Mouse (Mus musculus) CD4-positive helper T cell, adult 2 months (primary cell): Measurements from ENCODE around the gene Akap2.

Experiments used
- DNase-seq: peaks from one replicate; pipeline ENCODE4 v3.0.0-alpha.2; 2012; ENCODE audit warnings: low read depth, missing footprints, low spot score

Akap2 gene

GRCm38 (mm10) chr4:57701576-57701975 lies 15.9 kb upstream of the Akap2 start:
- no peak for DNase-seq

DNA sequence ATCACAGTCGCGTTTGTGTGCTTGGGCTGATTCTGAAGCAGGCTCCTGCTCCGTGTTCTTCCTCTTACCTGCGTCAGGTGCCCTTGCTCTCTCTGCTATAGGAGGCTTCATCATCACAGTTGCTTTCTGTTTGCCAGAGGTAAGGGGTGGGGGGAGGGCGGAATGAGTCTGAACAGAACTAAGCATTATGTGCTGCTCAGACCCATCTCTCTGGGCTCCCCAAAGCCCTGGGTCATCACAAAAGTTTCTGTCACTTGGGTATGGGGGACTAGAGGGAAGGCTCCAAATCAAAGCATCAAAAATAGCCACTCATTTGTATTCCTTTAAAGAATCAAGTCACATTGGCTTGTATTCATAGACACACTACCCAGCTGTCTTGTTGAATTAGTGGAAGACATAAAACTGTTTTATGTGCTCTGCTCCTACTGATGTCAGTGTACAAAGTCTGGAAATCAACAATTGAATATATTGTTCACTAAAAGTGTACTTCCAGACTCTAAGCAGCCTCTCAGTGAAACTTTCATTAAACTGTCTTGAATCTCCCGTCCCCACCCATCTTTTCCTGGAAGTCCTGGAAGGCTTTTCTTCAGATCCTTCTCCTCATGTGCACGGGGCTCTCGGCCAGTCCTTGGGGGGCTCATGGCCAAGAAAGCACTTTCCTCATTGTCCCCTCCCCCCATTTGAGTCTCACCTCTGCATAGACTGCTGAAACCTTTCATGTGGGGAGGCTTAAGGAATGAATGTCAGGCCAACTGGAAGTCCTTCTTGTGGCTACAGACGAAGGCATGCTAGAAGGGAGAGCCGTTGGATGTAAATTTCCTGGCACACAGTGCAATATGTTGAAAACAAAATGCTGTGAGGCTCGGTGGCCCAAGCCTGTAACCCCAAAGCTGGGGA lies 13.6 kb upstream of the Akap2 start:
- no peak for DNase-seq

DNA sequence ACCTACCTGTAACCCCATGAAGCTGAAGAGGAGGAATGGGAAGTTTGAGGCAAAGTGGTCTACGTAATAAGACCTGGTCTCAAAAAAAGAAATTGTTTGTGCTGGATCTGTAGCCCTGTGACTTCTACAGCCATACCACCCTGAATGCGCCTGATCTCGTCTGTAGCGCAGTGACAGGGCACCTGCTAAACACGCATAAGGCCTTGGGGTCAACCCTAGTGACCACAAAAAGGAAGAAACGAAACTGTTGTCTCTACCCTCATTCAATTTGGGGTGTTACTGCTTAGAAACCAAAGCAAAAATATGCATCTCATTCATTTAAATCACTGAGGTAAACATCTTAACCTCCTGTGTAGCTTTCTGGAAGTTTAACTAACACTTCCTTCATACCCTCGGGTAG lies 12.9 kb upstream of the Akap2 start:
- DNase-seq, result no peak

- DNase-seq, result no peak
Observed at GRCm38 (mm10) chr4:57715849-57716248, 1.6 kb upstream of the Akap2 start.

DNA sequence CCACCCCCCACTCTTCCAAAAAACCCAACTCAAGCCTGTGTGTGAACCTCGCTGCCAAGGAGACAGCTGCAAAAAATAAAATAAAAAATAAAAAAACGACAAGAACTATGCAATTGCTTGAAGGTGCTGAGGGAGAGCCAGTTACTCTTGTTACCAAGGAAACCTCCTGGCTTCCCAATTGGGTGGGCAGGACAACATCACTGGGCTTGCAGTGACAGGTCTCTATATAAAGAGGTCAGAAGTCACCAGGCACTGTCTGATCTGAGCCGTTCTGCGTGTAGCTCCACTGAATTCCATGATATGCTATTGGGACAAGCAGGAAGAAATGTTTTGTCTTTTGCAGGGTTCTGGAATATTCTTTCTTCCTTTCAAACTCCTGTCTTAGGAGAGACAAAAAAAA lies 722 bp upstream of the Akap2 start:
- DNase-seq, result no peak

- DNase-seq, result no peak
Observed at GRCm38 (mm10) chr4:57719370-57719769, 1.9 kb downstream of the Akap2 start.

- no peak for DNase-seq
Observed at GRCm38 (mm10) chr4:57720869-57721361, 3.5 kb downstream of the Akap2 start.

DNA sequence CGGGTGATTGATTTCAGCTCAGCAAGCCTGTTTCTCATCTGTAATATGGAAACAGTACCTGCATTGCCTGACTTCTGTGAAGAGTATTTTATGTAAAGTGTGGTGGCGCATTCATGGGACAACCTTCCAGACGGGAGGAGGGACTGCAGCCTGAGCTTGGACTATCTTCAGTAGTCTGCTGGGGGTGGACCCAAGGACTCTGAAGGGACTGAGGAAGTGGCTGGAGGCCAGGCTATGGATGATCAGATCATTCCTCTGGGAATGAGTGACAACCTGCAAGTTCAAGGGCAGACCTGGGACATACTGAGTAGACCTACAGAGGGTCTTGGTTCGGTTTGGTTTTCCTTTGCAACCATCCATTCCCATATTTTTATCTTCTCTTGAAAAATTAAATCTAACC lies 4.8 kb downstream of the Akap2 start:
- no peak for DNase-seq

DNA sequence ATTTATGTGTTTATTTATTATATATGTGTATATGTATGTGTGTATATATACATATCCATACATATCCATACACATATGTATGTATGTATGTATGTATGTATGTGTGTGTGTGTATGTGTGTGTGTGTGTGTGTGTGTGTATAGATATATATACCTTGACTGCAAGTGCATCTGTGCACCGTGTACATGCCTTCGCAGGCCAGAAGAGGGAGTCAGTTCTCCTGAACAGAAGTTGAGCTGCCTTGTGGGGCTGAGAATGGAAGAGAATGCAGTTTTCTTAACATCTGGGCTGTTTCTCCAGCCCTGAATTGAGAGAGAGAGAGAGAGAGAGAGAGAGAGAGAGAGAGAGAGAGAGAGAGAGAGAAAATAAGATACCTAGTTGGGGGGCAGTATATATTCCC lies 6.2 kb downstream of the Akap2 start:
- no peak for DNase-seq

DNA sequence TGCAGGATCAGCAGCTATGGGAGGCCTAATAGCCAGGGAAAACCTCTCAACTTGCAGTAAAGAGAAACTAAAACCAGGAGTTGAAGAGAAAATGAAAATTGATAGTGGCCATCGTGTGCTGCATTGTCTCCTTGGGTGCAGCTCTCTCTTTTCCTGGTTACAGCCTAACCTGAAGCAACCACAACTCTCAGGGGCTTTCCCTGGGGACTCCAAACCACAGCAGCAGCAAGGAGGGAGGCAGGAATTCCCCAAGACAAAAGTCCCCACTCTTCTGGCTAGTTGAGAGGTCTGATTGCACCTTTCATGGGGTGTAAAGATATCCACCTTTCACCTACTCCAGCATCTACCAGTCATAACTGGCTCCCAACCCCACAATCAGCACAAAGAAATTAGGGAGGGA lies 8.1 kb downstream of the Akap2 start:
- peak; percentile 22 for DNase-seq

- no peak for DNase-seq
Observed at GRCm38 (mm10) chr4:57728611-57729183, 11.2 kb downstream of the Akap2 start.

- no peak for DNase-seq
Observed at GRCm38 (mm10) chr4:57730047-57730446, 12.6 kb downstream of the Akap2 start.

DNA sequence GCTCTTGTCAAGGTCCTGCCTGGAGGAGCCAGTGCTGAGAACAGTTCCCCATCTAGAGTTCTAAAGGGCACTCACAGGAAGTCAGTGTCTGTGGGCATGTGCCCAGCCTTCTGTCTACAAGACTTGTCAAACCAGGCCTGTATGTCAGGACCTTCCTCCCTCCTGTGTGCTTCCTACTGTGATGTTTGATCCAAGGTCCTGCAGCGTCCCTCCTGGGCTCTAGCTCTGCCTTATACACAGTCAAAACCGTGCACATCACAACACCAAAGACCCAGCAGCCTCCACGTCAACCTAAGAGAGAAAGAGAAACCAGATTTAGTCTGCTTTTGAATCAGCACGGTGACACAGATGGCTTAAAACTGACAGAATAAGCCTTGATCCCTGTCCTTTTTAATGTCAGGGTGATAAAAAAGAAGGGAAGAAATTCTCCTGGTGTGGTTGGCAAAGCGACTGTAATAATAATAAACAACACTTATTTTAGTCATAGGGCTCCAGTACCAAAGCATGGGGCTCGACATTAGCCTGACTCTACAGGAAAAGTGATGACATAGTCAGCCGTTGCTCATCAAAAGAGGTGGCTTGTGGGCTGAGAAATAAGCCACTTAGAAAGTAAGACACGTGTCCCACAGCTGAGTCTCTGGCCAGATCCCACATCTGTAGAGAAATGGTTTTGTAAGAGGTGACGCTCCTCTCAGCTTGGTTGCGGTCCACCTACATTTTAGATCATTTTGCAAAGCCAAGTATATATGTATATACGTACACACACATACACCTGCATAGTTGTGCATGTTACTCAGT lies 13.5 kb downstream of the Akap2 start:
- DNase-seq, result peak; percentile 74

DNA sequence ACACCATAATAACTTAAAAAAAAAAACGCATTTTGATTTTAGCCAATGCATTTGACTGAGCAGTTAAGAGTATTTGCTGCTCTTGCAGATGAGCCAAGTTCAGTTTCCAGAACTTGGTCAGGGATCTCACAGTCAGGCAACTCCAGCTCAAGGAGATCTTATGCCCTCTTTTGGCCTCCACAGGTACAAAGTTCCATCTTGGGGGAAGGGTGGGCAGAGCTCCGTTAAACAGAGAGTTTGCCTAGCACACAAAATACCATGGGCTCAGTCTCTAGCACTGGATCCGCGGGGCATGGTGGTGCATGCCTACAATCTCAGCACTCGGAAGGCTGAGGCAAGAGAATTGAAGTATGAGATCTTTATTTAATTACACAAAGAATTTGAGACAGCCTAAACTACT lies 14.9 kb downstream of the Akap2 start:
- DNase-seq, result no peak

DNA sequence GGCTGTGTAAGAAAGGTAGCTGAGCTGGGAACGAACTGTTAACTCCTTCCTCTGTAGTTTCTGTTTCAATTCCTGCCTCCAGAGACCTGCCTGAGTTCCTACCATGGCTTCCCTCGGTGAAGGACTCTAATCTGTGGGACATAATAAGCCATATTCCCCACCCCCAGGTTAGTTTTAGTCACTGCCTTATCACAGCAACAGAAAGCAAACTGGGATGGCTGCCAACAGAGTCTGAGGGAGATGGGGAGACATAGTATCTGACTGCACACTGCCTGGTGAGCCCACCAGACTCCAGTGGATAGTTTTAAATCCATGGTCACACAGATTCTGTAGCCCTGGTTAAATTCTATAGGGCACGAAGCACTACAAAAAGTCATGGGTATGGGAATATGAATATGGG lies 16.0 kb downstream of the Akap2 start:
- no peak for DNase-seq

- DNase-seq, result no peak
Observed at GRCm38 (mm10) chr4:57735426-57735825, 18.0 kb downstream of the Akap2 start.

- no peak for DNase-seq
Observed at GRCm38 (mm10) chr4:57738856-57739552, 21.5 kb downstream of the Akap2 start.

DNA sequence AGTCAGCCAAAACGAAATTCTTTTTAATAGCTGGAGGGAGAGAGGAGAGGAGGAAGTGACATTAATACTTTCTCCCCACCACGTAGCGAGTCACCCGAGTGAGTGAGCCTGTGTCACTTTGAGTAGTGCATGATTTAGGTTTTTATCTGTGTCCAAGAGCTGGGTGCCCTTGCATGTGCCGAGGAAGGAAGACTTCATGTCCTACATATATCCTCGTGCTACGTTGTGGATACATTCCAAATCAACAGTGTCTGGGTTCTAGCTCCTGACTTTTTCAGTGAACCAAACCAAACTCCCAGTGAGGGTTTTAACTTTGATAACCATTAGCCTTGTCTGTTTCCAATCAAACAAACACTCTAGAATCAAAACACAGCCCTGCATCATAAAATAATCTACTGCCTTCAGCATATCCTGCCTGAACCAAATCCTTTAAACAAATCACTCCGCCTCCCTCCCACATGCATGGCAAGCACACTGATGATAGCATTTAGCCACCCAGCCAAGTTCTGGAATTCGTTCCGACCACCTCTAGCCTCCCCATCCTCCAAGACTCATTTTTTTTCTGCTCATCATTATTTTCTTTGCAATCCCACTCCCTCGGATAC lies 26.0 kb downstream of the Akap2 start:
- DNase-seq, result no peak

DNA sequence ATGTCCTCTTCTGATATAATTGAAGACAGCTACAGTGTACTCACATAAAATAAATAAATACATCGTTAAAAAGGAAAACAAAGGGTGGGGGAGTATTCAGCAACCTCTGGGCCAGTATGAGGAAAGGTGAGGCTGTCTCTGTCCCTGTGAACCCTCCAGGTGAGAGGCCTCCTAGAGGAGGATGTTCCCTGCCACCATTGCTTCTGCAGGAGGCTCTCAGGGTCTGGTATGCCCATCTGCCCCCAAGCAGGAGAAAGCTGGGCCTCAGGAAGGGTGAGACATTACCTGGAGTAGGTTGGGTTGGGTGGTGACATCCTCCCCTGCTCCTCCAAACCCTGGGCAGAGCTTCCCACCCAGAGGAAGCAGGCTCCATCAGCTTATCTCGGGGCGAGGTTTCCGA lies 33.2 kb downstream of the Akap2 start:
- DNase-seq, result no peak

- no peak for DNase-seq
Observed at GRCm38 (mm10) chr4:57751054-57751453, 33.6 kb downstream of the Akap2 start.

DNA sequence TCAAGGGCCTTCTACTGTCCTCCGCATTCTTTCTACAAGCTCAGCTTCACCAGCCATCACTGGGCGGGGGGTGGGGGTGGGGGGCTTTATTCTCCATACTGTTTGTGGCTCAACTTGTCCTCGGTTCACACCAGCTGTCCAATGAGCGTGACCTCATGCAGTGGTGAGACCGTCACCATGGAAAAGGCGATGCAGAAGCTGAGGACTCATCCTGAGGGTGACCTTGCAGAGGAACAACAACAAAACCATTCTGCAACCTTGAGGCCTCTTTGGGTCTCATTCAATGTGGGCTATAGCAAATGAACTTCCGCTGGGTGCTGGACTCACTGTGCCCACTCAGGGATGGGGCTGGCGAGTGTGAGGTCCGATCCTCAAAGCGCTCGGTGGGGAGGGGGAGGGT lies 34.1 kb downstream of the Akap2 start:
- no peak for DNase-seq
